Mouse (Mus musculus) lung, adult 2 months (tissue): ENCODE data around the gene Tmem150a.

ENCODE experiments used
- CTCF ChIP-seq: fragments of 200-500 bp; IDR thresholded peaks from 2 replicates; pipeline ENCODE4 v1.5.1; 2011; ENCODE audit warnings: mild to moderate bottlenecking, low read length, control low read depth; ENCODE audit not compliant: insufficient read depth
- POLR2A ChIP-seq: fragments of 200-500 bp; IDR thresholded peaks from 2 replicates; pipeline ENCODE4 v1.6.1; 2011; ENCODE audit warnings: low read depth, mild to moderate bottlenecking, control low read depth, low read length, borderline replicate concordance; ENCODE audit errors: extremely low read depth

DNA sequence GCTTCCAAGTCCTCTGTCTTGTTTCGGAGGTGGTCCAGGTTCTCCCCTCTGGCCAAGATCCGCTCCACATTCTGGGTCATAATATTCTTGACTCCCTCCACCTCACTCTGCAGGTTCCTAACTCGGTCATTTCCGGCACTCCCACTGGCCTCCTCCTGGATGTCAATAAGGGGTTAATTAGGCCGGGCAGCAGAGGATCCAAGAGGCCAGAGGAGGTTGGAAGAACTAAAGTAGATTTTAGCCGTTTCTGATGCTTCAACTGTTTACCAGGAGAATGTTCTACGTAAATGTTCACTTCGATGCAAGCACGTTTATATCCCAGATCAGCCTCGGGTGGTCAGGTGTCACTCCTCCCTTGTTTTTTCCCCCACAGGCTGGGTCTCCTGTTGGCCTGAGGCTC, 33.0 kb downstream of the Tmem150a start:
- TF ChIP-seq CTCF (no peak), POLR2A (no peak)
